Mouse (Mus musculus) heart, embryonic 16.5 days (tissue): ENCODE data around the gene Aars2. TPM values are rescaled to one million over a fixed set of nuclear protein-coding genes. Genes with fewer than 3 reads are reported as not detected.

ENCODE experiments used
- ATAC-seq: fragments of 200-750 bp; cut with Nextera tagmentation; replicated peaks from 2 replicates; pipeline ENCODE4 v1.8.0; 2017; ENCODE audit warnings: moderate number of reproducible peaks; ENCODE audit not compliant: insufficient read depth, low FRiP score; ENCODE audit errors: extremely low read depth
- H3K27ac ChIP-seq: fragments of 300-500 bp; sonication (generic); 2 replicates; pipeline ENCODE4 v1.5.1; 2014; ENCODE audit warnings: mild to moderate bottlenecking, low read length, control low read depth, moderate library complexity
- H3K27me3 ChIP-seq: fragments of 300-500 bp; sonication (generic); 2 replicates; pipeline ENCODE4 v1.6.1; 2014; ENCODE audit warnings: low read length, mixed read lengths; ENCODE audit not compliant: control insufficient read depth, insufficient read depth
- H3K36me3 ChIP-seq: fragments of 300-500 bp; sonication (generic); 2 replicates; pipeline ENCODE4 v1.6.1; 2014; ENCODE audit not compliant: control insufficient read depth, insufficient read depth
- H3K4me1 ChIP-seq: fragments of 300-500 bp; sonication (generic); 2 replicates; pipeline ENCODE4 v1.6.1; 2014; ENCODE audit warnings: low read length, mixed read lengths; ENCODE audit not compliant: control insufficient read depth, insufficient read depth
- H3K4me2 ChIP-seq: fragments of 300-500 bp; sonication (generic); 2 replicates; pipeline ENCODE4 v1.6.1; 2014; ENCODE audit warnings: low read depth, mild to moderate bottlenecking, control low read depth, low read length
- H3K4me3 ChIP-seq: fragments of 300-500 bp; sonication (generic); 2 replicates; pipeline ENCODE4 v1.5.1; 2014; ENCODE audit warnings: mild to moderate bottlenecking, control low read depth, low read length
- H3K9ac ChIP-seq: fragments of 300-500 bp; sonication (generic); 2 replicates; pipeline ENCODE4 v1.6.1; 2014; ENCODE audit warnings: low read length, control low read depth
- H3K9me3 ChIP-seq: fragments of 300-500 bp; sonication (generic); replicated peaks from 2 replicates; pipeline ENCODE4 v1.6.1; 2016; ENCODE audit warnings: low read length; ENCODE audit not compliant: control insufficient read depth
- WGBS: fragments of 180-500 bp; shearing (Covaris S2); extraction: QIAGEN DNeasy Blood & Tissue Kit; methylation state at CpG from one replicate; pipeline ENCODE4 v1.1.7; 2014; 5-methylcytosine and 5-hydroxymethylcytosine counted together
- polyA plus RNA-seq: library from polyadenylated mRNA; unstranded; fragments of >200 nt; fragmentation: Nextera tagmentation; extraction: Ambion mirVana; gene quantifications from 2 replicates; pipeline ENCODE4 v1.2.1, GENCODE M21; 2015

Aars2 gene
- polyA plus RNA-seq, 1 experiment from 2014 or later: 25.4 TPM

- 94% methylated on average over 11 of the region's 11 CpGs for WGBS
- ATAC-seq: no peak
- Histone ChIP-seq H3K4me2 (peak overlapping the region; percentile 99), H3K36me3 (peaks cover 41% of the 10 kb centered on the region), H3K27me3 (no peaks in the 10 kb centered on the region), H3K9me3 (no peaks in the 10 kb centered on the region), H3K9ac (peak overlapping the region; percentile 99; the same call in 1 of the 2 replicates), H3K27ac (no peak overlapping the region), H3K4me3 (peak overlapping the region; percentile 96; the same call in 1 of the 2 replicates), H3K4me1 (peaks cover 26% of the 10 kb centered on the region)
Measured at GRCm38 (mm10) chr17:45565103-45565502, 58.5 kb downstream of the Aars2 start.

- no peak overlapping the region for H3K9ac ChIP-seq
- H3K27me3 ChIP-seq: no peaks in the 10 kb centered on the region
- peaks cover 34% of the 10 kb centered on the region for H3K4me1 ChIP-seq
- H3K36me3 ChIP-seq: peaks cover 50% of the 10 kb centered on the region
- no peaks in the 10 kb centered on the region for H3K9me3 ChIP-seq
- H3K4me2 ChIP-seq: no peak overlapping the region
- ATAC-seq: no peak
- 69% methylated on average over 1 of the region's 1 CpGs for WGBS
- H3K27ac ChIP-seq: no peak overlapping the region
- H3K4me3 ChIP-seq: no peak overlapping the region
Measured at GRCm38 (mm10) chr17:45566031-45566359, 59.4 kb downstream of the Aars2 start.

- Histone ChIP-seq H3K4me1 (peaks cover 39% of the 10 kb centered on the region), H3K27ac (peak overlapping the region; percentile 55)
- whole genome bisulfite sequencing: 61% methylated on average over 18 of the region's 18 CpGs
Measured at GRCm38 (mm10) chr17:45566360-45567161, 59.9 kb downstream of the Aars2 start.

GRCm38 (mm10) chr17:45567162-45567601 lies 60.5 kb downstream of the Aars2 start:
- 42% methylated on average over 4 of the region's 4 CpGs for WGBS
- Histone ChIP-seq H3K9ac (no peak overlapping the region), H3K36me3 (peaks cover 60% of the 10 kb centered on the region), H3K27ac (peak overlapping the region; percentile 55), H3K9me3 (no peaks in the 10 kb centered on the region), H3K27me3 (no peaks in the 10 kb centered on the region), H3K4me2 (no peak overlapping the region), H3K4me3 (no peak overlapping the region), H3K4me1 (peaks cover 44% of the 10 kb centered on the region)
- no peak for ATAC-seq

More at GRCm38 (mm10) chr17:45566360-45567161, 59.9 kb downstream of the Aars2 start:
- no peak for ATAC-seq
- Histone ChIP-seq H3K36me3 (peaks cover 56% of the 10 kb centered on the region), H3K9me3 (no peaks in the 10 kb centered on the region), H3K9ac (no peak overlapping the region), H3K4me3 (no peak overlapping the region), H3K27me3 (no peaks in the 10 kb centered on the region), H3K4me2 (no peak overlapping the region)

- H3K9ac ChIP-seq: no peak overlapping the region
- H3K4me1 ChIP-seq: peaks cover 44% of the 10 kb centered on the region
- H3K4me2 ChIP-seq: no peak overlapping the region
- H3K36me3 ChIP-seq: peaks cover 60% of the 10 kb centered on the region
- H3K4me3 ChIP-seq: no peak overlapping the region
- no peaks in the 10 kb centered on the region for H3K27me3 ChIP-seq
- ATAC-seq: no peak
- H3K9me3 ChIP-seq: no peaks in the 10 kb centered on the region
- H3K27ac ChIP-seq: no peak overlapping the region
- 83% methylated on average over 12 of the region's 12 CpGs for WGBS
Measured at GRCm38 (mm10) chr17:45568990-45569389, 62.3 kb downstream of the Aars2 start.

DNA sequence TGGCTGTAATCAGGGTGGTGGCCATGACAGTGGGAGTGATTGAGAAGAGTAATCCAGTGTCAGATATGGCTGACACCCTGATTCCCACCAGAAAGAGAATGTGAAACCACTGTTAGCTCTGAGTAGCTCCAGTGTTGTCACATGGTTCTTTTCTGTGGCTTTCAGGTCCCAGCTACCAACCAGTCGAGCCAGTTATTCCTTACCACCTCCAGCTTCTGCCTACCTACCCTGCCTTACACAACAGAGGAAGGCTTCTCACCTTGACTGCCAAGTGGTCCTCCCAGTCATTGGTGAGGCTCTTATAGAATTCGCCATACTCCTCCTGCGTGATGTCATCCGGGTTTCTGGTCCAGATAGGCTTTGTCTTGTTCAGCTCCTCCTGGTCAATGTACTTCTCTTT lies 63.4 kb downstream of the Aars2 start:
- H3K27me3 ChIP-seq: no peaks in the 10 kb centered on the region
- no peak overlapping the region for H3K4me3 ChIP-seq
- peaks cover 45% of the 10 kb centered on the region for H3K4me1 ChIP-seq
- no peaks in the 10 kb centered on the region for H3K9me3 ChIP-seq
- WGBS: 69% methylated on average over 4 of the region's 4 CpGs
- no peak overlapping the region for H3K4me2 ChIP-seq
- H3K36me3 ChIP-seq: peaks cover 60% of the 10 kb centered on the region
- H3K9ac ChIP-seq: no peak overlapping the region
- no peak for ATAC-seq
- no peak overlapping the region for H3K27ac ChIP-seq

Other genes starting within 250 kb of the Aars2 start
- 46.2 and 49.5 TPM in 2 replicates for gene Cdc5l, start 73.1 kb upstream of the Aars2 start, polyA plus RNA-seq
- gene Spats1, start 31.4 kb upstream of the Aars2 start, polyA plus RNA-seq: 1.2 and 1.5 TPM in 2 replicates
- gene Tcte1, start 16.6 kb downstream of the Aars2 start, polyA plus RNA-seq: 0.49 and 0.63 TPM in 2 replicates
- 1.2 and 1.9 TPM in 2 replicates for gene Tmem151b, start 42.8 kb downstream of the Aars2 start, polyA plus RNA-seq
- 5.3 and 10.9 TPM in 2 replicates for gene Nfkbie, start 48.9 kb downstream of the Aars2 start, polyA plus RNA-seq
- 89.4 and 89.9 TPM in 2 replicates for gene Slc35b2, start 57.0 kb downstream of the Aars2 start, polyA plus RNA-seq
- gene Hsp90ab1, start 66.4 kb downstream of the Aars2 start, polyA plus RNA-seq: 1,191 and 1,235 TPM in 2 replicates
- gene Slc29a1, start 92.8 kb downstream of the Aars2 start, polyA plus RNA-seq: 110 and 137 TPM in 2 replicates
- gene Mymx, start 95.3 kb downstream of the Aars2 start, polyA plus RNA-seq: 0.25 and 0.49 TPM in 2 replicates
- gene Capn11, start 152.5 kb downstream of the Aars2 start, polyA plus RNA-seq: 0.34 and 0.84 TPM in 2 replicates
- 137 and 143 TPM in 2 replicates for gene Mrpl14, start 179.5 kb downstream of the Aars2 start, polyA plus RNA-seq
- 40.4 and 47.6 TPM in 2 replicates for gene Tmem63b, start 180.1 kb downstream of the Aars2 start, polyA plus RNA-seq
- gene 1600014C23Rik, start 227.0 kb downstream of the Aars2 start, polyA plus RNA-seq: 0.54 and 1.4 TPM in 2 replicates